Mouse (Mus musculus) brain, adult 2 months (tissue): ENCODE data around the gene Medag.

Experiments
- DNase-seq: peaks from one replicate; pipeline ENCODE4 v3.0.0; 2011; ENCODE audit warnings: low read depth, low spot score

Medag gene

DNA sequence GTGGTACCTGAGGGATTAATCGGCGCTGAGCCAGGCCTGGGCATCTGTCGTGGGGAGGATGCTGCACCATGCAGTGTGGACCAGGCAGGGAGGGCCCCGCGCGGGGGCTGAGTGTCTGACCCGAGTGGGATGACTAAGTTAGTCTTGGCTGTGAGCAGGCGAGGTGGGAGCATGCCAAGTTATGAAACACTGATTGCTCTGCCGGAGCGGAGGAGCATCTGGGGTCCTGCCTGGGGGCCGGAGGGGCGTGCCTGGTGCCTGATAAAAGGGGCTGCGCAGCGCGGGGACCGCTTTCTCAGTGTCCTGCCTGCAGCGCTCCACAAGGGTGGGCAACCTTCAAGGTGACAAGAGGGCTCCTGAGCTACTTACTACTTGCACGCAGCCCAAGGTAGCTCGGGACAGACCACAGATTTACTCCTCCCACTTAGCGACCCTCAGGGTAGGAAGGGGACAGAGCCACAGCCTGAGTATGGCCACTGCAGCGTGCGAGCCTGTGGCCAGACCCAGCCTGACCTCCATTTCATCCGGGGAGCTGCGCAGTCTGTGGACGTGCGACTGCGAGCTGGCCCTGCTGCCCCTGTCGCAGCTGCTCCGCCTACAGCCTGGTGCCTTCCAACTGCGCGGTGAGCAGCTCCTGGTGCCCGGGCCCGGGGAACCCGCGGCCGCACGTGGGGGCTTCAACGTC, at the start of gene Medag:
Medag (plus strand) TSS at position 241 of the 685 bp plus-strand sequence.
- peak; percentile 91 for DNase-seq

DNA sequence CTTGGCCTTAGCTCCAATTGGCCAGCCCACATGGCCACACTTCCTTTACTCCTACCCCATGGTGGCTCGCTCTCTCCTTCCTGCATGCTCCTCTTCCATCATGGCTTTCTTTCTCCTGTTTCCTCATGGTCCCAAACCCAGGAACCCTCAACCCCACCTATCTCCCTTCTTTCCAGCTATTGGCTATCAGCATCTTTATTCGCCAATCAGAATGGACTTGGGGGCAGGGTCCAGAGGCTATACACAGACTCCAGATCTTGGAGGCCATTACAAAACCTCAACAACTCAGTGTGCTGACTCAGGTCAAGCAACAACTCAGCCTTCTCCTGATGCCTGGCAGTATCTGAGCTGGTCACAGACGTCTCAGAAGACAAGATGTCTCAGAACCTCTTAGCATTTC, 48.9 kb upstream of the Medag start:
- no peak for DNase-seq

DNA sequence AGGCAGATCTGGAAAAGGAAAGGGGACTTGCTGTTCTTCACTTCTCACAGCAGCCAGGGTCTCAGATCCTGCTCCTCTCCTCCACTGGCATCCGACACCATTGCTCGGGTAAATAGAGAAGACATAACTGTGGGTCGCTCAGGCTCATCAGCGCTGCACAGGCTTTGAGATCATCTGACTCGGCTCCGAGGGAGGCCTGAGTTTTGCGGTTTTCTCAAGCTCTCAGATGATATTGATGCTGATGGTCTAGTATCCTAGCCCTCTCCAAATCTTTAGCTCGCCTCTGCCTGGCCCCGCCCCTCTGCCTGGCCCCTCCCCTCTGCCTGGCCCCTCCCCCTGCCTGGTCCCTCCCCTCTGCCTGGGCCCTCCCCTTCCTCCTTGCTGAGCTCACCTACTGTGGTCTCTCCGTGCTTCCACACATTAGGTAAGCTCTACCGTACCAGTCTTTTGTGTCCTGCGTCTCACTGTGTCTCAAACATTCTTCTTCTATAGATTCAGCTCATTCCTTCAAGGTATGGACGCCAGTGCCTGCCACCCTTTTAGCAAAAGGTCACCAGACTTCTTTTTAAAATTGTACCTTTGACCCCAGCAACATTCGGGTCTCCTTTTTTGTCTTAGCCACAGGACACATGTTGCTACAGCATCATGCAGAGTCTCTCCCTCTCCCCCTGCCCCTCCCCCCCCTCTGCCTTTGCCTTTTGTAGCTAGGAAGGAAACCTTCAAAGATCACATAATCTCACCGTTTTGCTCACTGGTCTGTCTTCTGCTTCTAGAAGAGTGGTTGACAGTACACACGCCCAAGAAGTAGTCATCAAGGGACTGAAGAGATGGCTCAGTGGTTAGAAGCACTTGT, 47.4 kb upstream of the Medag start:
- DNase-seq: no peak

DNA sequence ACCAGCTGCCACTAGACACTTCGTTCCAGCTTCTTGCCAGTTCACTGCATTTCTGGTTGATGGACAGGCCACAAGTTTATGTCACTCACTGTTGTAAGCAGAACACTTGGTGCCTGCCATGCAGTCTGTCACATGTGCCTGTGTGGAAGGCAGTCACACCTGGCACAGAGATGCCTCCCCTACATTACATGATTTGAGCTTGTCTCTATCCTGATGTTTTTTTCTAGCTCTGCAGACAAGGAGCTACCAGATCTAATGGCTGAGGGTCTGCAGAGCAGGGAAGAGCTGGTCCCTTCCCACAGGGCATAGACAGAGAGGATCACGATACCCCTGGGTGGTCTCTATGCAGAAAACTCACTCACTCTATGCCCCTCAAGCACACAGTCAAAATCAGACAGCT, 44.5 kb upstream of the Medag start:
- no peak for DNase-seq

DNA sequence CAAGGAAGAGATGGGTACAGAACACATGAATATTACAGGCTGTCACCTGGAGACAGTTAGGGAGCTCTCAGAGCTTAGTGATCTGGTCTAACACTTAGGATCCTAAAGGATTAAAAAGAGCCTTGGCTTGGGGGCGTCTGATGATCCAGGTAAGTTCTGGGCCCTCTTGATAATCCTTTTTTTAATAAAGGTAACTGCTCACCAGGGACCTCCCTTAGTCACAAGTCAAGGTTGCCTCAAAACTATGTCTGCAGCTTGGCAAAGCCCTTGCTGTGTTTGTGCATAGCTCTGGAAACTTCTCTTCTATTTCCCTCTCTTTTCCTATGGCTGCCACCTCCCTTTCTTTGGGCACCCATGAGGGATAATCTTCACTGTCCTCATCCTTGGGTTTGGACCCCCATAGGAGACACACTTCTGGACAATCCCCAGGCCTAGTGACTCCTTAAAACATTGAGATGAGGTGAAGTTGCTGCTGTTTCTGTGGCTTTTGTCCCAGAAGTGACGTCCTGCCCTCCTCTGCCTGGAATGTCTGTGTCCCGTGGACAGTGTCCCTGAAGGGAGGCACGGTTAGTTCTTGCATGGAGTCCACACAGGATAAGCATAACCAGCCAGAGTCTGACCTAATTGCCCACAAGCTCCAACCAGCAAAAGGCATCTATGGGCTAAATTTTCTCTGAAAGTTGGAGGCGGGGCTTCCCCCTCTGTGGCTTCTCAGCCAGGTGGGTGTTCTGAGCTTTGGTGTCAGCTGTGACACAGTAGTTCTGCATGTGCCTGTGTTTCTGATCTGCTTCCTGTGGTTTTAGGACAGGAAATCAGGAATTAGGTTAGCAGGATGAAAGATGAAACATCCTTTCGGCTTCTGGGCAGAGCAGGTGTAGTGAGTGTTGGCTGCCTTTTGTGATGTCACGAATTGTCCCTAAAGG, 43.7 kb upstream of the Medag start:
- no peak for DNase-seq

DNA sequence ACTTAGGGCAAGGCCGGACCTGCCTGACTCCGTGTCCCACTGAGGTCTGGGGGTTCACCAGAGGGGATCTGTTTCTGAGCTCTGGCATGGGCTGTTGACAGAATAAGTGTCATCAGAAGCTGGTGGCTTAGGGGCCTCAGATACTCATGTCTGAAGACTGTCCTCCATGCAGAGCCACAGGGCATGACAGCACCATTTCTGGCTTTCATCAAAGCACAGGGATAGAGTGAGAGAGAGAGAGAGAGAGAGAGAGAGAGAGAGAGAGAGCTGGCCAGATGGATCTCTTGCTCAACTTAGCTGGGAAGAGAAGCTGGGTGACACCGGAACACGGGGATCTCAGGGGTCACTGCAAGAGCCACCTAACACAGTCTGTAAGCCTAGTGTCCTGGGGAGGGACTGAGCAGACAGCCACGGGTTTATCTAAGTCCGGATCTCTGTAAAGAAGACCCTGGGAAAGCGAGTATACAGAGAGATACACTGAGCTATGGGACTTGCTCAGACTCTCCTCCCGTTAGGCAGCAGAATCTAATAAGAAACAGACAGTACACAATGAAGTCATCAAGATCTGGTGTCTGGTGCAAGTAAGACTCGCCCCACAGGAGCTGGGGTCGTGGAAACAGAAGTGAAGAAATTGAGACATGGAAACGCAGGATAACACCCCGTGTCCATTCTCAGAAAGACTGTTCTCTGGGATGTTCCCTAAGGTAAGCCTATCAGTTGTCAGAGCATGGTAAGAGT, 42.8 kb upstream of the Medag start:
- no peak for DNase-seq

DNA sequence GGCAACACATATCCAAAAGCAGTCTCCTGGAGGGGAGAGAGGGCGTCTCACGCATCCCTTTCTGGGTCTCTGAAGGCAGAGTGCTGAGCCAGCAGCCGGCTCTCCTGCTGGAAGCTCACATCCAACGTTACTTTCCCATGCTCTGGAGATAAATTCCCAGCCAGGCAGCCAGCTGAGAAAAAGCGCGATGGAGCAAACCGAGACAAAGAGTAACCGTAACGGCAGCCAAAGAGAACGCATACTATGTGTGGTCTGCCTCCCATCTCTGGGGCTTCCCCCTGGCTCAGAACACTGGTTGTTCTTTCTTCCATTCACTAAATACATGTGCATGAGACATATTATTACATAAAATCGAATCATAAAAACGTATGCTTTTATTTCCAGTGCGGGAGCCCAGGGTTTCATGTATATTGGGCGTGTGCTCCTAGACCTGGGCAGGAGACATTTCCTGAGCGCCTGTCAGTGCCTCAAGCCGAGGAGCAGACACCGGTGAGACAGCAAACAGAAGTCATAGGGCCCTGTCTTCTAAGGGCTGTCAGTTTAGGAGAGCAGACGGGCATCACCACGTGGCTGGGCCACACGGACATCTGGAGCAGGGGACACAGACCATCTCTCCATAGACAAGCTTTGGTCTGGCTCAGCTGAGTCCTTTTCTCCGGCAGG, 42.0 kb upstream of the Medag start:
- no peak for DNase-seq

DNA sequence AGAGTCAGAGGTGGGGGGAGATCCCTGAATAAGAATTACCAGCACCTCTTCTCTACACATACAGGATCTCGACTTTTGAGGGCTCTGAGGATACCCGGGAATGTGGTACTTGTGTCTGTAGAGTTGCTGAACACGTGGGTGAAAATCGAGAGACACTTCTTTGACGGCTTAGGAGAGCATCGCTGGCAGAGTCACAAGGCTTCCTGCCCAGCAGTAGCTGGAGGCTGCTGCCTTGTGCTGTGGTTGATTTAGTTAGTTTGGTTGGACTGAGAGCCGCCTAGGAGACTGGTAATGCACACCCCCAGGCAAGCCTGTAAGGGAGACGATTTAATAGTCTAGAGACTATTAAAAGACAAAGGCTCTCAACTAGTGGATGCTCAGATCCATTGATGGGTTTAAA, 39.5 kb upstream of the Medag start:
- DNase-seq: peak; percentile 67

DNA sequence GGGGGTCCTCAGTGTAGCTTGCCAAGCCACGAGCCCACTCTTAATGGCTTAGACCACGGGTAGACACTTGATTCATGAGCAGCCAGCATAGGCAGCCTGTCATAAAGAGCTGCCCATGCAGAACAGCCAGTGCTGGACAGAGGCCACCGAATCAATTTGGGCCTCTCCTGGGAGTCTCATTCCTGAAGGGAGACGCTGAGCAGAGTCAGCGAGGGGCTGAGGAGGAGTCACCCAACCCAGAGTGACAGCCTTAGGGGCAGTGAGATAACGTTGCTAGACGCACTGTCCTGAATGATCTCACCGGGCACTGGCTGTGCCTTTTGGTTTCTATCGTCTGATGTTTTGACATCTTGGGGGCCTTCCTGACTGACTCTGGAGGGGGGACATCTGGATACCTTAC, 38.3 kb upstream of the Medag start:
- no peak for DNase-seq

DNA sequence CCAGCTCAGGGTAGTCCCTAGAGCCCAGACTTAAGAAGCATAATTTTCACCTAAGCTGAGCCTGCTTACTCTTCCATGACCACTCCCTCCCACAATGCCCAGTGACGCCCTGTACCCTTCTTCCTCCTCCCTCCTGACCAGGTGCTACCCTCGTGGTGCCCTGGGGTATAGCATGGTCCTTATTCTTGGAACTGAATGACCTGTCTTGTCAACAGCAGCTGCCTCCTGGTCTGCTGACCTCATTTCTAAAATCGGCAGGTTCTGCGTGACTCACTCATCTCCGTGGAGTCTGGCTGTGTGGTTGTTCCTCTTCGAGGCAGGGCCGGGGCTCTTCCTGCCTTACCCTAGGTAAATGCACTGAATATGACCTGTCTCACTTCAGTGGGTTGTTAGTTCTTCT, 37.5 kb upstream of the Medag start:
- DNase-seq: peak; percentile 87

DNA sequence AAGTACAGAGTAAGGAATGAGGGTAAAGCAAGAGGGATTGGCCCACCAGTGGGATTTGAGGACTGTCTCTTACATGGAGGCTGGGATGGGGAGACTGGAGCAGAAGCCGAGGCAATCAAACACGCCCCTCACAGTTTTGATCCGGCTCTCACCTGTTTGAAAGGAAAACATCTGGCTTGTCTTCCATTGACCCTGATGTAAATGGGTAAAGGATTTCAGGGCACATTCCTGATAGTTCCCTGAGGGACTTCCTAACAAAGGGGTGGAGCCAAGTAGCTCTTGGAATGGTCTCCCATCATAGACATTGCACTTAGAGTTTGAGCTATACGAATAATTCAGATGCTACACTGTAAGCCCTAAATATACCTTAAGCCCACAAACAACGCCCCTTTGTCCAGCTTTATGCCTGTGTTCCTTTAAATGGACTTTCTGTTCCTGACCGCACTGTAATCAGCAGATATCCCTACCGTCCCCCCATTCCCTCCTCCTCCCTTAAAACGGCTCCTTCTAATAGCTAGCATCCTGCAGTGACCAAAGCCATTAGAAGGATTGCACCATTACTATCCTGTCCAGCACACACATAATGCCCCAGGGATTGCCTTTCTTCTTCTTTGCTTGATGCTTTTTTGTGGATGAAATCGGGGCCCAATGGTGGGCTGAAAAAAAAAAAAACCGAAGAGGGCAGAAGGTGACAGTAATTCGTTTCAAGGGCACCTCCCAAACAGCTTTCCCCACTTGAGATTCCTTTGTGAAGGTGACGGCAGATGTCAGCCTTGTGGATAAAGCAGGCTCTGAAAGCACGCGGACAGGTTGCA, 36.3 kb upstream of the Medag start:
- no peak for DNase-seq

DNA sequence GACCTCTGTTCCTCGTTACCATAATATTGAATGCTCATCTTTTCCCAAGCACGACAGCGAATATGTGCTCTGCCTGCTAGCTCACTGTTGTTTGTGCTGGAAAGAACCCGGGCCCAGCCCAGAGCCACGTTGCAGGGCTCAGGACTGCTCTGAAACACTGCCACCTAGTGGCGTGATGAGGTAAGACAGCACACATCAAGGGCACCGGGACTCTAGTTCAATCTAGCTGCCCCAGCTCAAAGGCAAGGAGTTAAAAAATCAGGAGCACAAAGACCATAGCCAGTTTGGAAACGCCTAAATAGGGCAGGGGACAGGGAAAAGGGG, 35.7 kb upstream of the Medag start:
- DNase-seq: peak; percentile 92

DNA sequence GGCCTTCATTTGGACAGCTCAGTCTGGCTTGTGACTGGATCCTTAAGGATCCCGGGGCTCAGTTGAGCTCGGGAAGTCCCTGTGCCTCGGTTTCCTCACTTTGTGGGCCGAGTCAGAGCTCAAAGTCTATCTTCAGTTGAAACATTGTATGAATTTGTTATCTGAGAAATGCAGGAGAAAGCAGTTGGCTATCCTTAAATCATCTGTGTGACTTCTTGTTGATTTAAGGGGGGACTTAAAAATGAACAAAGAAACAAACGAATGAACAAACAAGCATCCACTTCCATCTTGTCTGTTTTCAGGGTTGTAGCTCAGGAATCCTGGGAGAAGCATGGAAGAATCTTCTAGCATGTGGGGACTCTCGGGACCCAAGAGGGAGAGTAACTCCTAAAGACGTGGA, 35.2 kb upstream of the Medag start:
- DNase-seq: no peak

DNA sequence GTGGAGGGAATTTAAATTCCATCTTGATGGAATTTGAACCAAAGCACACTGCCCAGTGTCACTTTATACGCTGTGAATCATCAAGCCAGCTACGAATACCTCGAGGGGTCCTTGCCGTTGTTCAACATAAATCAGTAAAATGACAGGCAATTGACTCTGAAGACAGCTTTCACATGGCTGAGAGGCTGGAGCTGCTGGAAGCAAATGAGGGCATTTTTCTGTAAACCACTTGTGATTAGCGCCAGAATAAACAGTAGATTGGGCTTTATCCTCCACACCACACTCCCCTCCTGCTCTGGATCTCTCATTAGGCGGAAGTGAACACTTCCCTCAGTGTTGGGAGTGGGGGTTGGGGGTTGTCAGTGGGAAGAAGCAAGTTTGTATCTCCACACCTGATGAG, 34.3 kb upstream of the Medag start:
- DNase-seq: no peak

DNA sequence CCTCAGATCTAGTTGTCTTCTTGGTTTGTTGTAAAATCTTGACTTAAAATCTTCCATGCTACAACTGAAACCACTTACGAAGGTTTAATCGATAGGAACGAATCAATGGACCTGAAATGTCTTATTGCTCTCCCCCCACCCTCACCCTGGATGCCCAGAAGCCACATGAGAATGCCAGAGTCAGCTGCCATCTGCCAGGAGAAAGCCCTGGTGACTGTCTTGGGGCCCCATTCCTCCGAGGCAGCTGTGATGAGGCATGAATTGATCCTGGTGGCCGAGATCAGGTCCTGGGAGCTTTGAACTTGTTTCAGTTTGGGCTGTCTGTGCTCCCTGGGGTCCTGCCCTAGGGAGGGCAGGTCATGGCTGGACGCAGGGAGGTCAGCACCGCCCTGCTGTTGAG, 33.0 kb upstream of the Medag start:
- DNase-seq: no peak

DNA sequence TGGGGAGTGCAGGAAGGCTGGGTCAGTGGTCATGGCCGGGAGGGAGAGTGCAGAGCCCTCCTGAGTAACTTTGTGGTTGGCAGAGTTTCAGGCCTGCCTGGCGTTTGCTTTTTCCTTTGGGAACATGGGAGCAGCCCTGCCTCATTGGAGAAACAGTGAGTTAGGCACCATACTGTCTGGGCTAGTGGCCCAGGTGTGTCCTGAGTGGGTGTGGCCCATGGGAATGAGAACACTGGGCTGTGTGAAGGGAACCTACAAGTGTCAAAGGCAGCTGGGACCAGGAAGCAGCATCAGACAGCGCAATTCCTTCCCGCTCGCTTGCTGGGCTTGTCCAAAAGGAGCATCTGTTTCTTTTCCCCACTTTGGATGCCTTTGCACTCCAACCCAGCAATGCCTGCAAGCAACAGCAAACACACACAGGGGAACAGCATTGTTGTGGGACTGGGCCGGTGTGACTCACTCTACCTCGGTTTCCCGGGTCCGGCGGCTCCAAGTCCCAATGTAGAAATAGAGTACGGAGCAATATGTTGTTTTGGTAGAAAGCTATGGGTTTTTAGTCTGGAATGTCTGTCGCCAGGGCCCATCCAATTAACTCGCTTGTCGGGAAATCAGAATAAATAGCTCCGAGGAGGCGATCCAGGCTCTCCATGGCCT, 32.3 kb upstream of the Medag start:
- peak; percentile 57 for DNase-seq

DNA sequence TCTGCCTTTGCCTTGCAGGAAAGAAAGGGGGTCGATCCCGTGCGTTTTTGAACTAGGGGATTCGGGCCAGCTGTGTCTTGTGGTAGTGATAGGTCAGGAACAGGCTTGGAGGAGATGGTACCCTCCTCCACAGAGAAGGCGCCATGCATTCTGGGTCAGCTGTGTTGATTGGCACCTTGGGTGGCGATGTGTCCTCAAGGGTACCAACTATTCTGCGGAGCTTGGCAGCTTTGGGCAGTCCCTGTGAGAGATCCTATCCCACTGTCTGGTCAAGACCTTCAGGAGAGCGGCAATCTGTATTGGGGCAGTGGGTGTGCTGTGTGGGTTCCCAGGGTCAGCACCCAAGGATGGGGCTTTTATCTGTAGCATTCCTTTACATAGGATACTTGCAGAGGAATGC, 31.7 kb upstream of the Medag start:
- no peak for DNase-seq

DNA sequence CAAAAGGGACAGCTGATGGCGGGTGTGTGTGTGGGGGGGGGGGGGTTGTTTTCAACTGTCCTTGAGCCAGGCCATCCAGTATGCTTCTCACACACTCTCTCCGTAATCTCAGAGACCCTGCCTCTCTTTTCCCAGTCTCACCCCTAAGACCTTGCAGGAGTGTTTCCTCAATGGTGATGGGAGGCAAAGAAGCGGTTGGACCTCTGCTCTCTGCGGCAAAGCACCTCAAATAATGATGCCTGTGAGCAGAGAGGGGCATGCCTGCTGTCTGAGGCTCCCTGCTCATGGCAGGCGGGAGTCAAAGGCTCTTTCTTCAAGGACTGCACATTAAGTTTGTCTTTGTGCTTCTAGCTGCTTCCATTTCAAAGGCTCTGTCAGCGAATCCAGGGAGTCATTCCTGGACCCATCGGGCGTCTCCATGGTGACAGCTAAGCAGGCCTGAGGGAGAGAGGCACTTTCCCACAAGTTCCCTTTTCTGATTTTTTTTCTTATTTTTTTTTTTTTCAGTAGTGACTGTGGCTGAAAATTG, 31.1 kb upstream of the Medag start:
- peak; percentile 89 for DNase-seq

DNA sequence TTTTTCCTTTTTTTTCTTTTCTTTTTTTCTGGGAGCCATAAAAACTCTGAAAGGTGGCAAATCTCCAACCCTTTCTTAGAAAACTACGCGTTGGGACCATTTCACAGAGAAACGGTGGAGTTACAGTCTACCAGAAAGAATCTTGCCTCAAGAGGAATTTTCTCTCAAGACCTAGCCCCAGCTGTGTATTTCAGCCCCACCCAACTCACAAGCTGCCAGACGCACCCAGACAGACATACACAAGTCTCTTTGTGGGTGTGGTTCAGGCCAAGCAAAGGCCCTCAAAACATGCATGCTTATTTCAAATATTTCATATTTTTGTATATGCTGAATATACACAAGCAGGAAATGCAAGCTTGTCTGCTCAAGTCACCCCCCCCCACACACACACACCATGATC, 29.6 kb upstream of the Medag start:
- no peak for DNase-seq
